Mouse (Mus musculus) CD4-positive, CD25-positive, alpha-beta regulatory T cell, adult 2 months (primary cell): ENCODE data around the gene Srpk1.

Source experiments
- DNase-seq: peaks from one replicate; pipeline ENCODE4 v3.0.0-alpha.2; 2012; ENCODE audit warnings: low read depth, low spot score

Srpk1 gene

GRCm38 (mm10) chr17:28622300-28622759 is at the start of gene Srpk1:
Gene Srpk1, minus strand, starts transcription at chr17:28622709.
- DNase-seq = peak; percentile 95

GRCm38 (mm10) chr17:28659564-28659963 is 37.1 kb upstream of the Srpk1 start:
- DNase-seq = no peak

GRCm38 (mm10) chr17:28657936-28658335 is 35.4 kb upstream of the Srpk1 start:
- peak; percentile 73 for DNase-seq

GRCm38 (mm10) chr17:28650268-28650667 is 27.8 kb upstream of the Srpk1 start:
- no peak for DNase-seq

- peak; percentile 83 for DNase-seq
These were observed 26.3 kb upstream of the Srpk1 start for GRCm38 (mm10) chr17:28648607-28649370.

- no peak for DNase-seq
These were observed 23.7 kb upstream of the Srpk1 start for GRCm38 (mm10) chr17:28646221-28646620.

GRCm38 (mm10) chr17:28644112-28644511 is 21.6 kb upstream of the Srpk1 start:
- DNase-seq = no peak

GRCm38 (mm10) chr17:28643697-28644096 is 21.2 kb upstream of the Srpk1 start:
- peak; percentile 24 for DNase-seq

GRCm38 (mm10) chr17:28640113-28640512 is 17.6 kb upstream of the Srpk1 start:
- DNase-seq = no peak

GRCm38 (mm10) chr17:28637711-28638690 is 15.5 kb upstream of the Srpk1 start:
- no peak for DNase-seq

GRCm38 (mm10) chr17:28635842-28636241 is 13.3 kb upstream of the Srpk1 start:
- no peak for DNase-seq

- DNase-seq = no peak
These were observed 6.6 kb upstream of the Srpk1 start for GRCm38 (mm10) chr17:28629125-28629524.

- no peak for DNase-seq
These were observed 6.0 kb upstream of the Srpk1 start for GRCm38 (mm10) chr17:28628248-28629124.

- no peak for DNase-seq
These were observed 4.4 kb upstream of the Srpk1 start for GRCm38 (mm10) chr17:28626937-28627336.

- DNase-seq = peak; percentile 43
These were observed 2.8 kb upstream of the Srpk1 start for GRCm38 (mm10) chr17:28625327-28625726.

- no peak for DNase-seq
These were observed 2.3 kb upstream of the Srpk1 start for GRCm38 (mm10) chr17:28624841-28625240.

GRCm38 (mm10) chr17:28621381-28622299 is 869 bp downstream of the Srpk1 start:
- peak; percentile 75 for DNase-seq

- DNase-seq = no peak
These were observed 3.7 kb downstream of the Srpk1 start for GRCm38 (mm10) chr17:28618775-28619174.

GRCm38 (mm10) chr17:28618124-28618523 is 4.4 kb downstream of the Srpk1 start:
- peak; percentile 25 for DNase-seq

- peak; percentile 52 for DNase-seq
These were observed 4.9 kb downstream of the Srpk1 start for GRCm38 (mm10) chr17:28617636-28618035.
